Mouse (Mus musculus) limb, embryonic 11.5 days (tissue): ENCODE data around the gene Paf1. TPM values are rescaled to one million over a fixed set of nuclear protein-coding genes. Genes with fewer than 3 reads are reported as not detected.
"Not testable (repeated sequence)": the region's sequence is repeated elsewhere in the genome, so short reads cannot be mapped to it uniquely, and the experiment has no call there.

Experiments
- ATAC-seq: fragments of 200-750 bp; cut with Nextera tagmentation; 2 replicates; pipeline ENCODE4 v1.8.0; 2017; ENCODE audit warnings: low read depth; ENCODE audit not compliant: insufficient number of reproducible peaks, low FRiP score, low TSS enrichment
- DNase-seq: peaks from one replicate; pipeline ENCODE4 v3.0.0-alpha.2; 2015; ENCODE audit warnings: low spot score
- H3K27ac ChIP-seq: fragments of 300-500 bp; sonication (generic); replicated peaks from 2 replicates; pipeline ENCODE4 v1.5.1; 2014; ENCODE audit warnings: low read depth, mild to moderate bottlenecking, low read length
- H3K27me3 ChIP-seq: fragments of 300-500 bp; sonication (generic); 2 replicates; pipeline ENCODE4 v1.6.1; 2014; ENCODE audit warnings: mild to moderate bottlenecking, low read length, mixed read lengths; ENCODE audit not compliant: control insufficient read depth, insufficient read depth
- H3K36me3 ChIP-seq: fragments of 300-500 bp; sonication (generic); 2 replicates; pipeline ENCODE4 v1.6.1; 2014; ENCODE audit warnings: mild to moderate bottlenecking, low read length, moderate library complexity, mixed read lengths; ENCODE audit not compliant: control insufficient read depth, insufficient read depth
- H3K4me1 ChIP-seq: fragments of 300-500 bp; sonication (generic); 2 replicates; pipeline ENCODE4 v1.6.1; 2014; ENCODE audit warnings: low read length, mixed read lengths; ENCODE audit not compliant: control insufficient read depth, insufficient read depth
- H3K4me2 ChIP-seq: fragments of 300-500 bp; sonication (generic); 2 replicates; pipeline ENCODE4 v1.6.1; 2014; ENCODE audit warnings: low read depth, mild to moderate bottlenecking, moderate library complexity; ENCODE audit not compliant: severe bottlenecking
- H3K4me3 ChIP-seq: fragments of 300-500 bp; sonication (generic); 2 replicates; pipeline ENCODE4 v1.5.1; 2014; ENCODE audit warnings: low read depth, low read length
- H3K9ac ChIP-seq: fragments of 300-500 bp; sonication (generic); 2 replicates; pipeline ENCODE4 v1.6.1; 2014; ENCODE audit warnings: mild to moderate bottlenecking, low read length
- H3K9me3 ChIP-seq: fragments of 300-500 bp; sonication (generic); 2 replicates; pipeline ENCODE4 v1.6.1; 2016; ENCODE audit warnings: low read length; ENCODE audit not compliant: control insufficient read depth
- WGBS: fragments of 180-500 bp; shearing (Covaris S2); extraction: QIAGEN DNeasy Blood & Tissue Kit; methylation state at CpG from one replicate; pipeline ENCODE4 v1.1.7; 2014; 5-methylcytosine and 5-hydroxymethylcytosine counted together
- polyA plus RNA-seq: library from polyadenylated mRNA; unstranded; fragments of >200 nt; fragmentation: Nextera tagmentation; extraction: Ambion mirVana; gene quantifications from 2 replicates; pipeline ENCODE4 v1.2.1, GENCODE M21; 2014

Paf1 gene
- polyA plus RNA-seq, 1 experiment from 2014 or later: 83.5 TPM

DNA sequence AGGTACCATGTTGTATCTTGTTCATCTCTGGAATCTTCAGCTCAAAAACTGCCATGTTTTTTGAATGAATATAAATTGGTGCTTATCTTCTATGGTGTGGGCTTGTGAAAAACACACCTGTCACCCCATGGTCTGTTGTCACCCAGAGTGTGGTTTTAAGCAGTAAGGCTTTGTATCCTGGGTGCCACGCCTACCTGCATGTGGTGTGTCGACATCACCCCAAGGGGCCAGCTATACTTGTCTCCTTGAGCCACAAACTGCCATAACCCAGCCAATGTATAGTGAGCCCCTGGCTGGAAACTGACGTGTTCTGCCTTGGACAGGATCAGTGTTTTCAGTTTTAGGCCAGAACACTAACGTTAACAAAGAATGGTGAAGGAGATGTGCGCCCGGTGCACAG is 8.6 kb upstream of the Paf1 start:
- no peaks in the 10 kb centered on the region for H3K9me3 ChIP-seq
- no peak overlapping the region for H3K27ac ChIP-seq
- H3K4me1 ChIP-seq: peaks cover 31% of the 10 kb centered on the region
- no peaks in the 10 kb centered on the region for H3K27me3 ChIP-seq
- ATAC-seq: no peak
- 91% methylated on average over 6 of the region's 6 CpGs for WGBS
- no peak for DNase-seq
- peaks cover 8% of the 10 kb centered on the region for H3K36me3 ChIP-seq
- H3K9ac ChIP-seq: no peak overlapping the region
- no peak overlapping the region for H3K4me2 ChIP-seq
- H3K4me3 ChIP-seq: no peak overlapping the region

DNA sequence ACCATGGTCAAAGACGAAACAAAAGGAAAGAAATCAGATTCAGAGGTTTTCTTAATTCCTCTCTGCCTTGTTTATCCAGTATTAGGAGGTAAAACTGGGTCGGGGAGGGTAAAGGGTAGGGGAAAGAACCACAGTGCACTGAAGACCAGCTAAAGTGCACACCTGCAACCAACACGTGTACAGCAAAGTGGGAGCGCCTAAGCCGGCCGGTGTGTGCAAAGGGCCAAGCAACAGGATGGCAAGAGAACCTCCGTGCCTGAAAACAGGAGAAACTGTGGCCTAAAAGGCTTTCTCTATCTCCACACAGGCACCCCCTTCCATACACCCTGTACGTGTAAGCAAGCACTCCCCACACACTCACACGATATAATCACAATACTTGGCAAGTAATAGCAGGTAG is 7.6 kb upstream of the Paf1 start:
- H3K36me3 ChIP-seq: peaks cover 11% of the 10 kb centered on the region
- no peak overlapping the region for H3K27ac ChIP-seq
- H3K27me3 ChIP-seq: no peaks in the 10 kb centered on the region
- ATAC-seq (no peak), DNase-seq (no peak)
- no peak overlapping the region for H3K9ac ChIP-seq
- peaks cover 26% of the 10 kb centered on the region for H3K4me1 ChIP-seq
- H3K4me2 ChIP-seq: no peak overlapping the region
- 94% methylated on average over 9 of the region's 9 CpGs for WGBS
- H3K4me3 ChIP-seq: no peak overlapping the region
- H3K9me3 ChIP-seq: no peaks in the 10 kb centered on the region

DNA sequence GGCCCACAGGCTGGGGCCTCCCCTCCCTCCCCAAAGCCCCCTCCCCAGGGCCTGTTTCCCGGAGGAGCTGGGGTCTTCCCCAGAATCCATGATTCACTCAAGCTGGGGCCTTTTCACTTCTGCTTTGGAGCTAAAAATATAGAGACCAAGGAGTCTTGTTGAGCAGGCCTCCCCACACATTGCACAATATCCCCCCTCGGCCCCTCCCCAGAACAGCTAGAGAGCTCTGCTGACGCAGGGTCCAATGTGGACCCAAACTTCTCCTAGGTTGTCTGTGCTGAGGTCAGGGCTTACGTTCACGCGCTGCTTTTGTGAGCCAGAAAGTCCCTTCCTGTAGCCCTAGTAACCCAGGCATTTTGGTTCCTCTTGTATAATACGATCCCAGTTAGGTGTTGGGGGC is 6.7 kb upstream of the Paf1 start:
- no peak overlapping the region for H3K27ac ChIP-seq
- DNase-seq: no peak
- 84% methylated on average over 7 of the region's 7 CpGs for WGBS

DNA sequence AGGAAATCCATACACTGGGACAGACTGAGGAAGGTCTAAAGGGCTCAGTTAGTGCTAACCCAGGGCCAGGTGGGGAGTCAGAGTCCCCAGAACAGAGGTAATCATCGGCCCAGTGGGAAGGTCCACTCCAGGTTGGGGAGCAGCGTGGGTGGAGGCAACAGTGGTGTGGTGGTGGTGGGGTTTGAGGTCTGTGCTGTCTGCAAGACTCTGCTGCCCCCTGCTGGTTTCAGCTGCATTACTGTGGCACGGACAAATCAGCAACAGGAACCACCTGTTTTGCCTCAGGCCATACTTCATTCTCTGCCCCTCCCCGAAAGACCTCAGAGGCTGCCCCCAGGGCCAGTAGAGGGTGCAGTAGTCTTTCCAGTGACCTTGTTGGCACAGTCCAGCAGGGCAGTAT is 6.3 kb upstream of the Paf1 start:
- Histone ChIP-seq H3K4me1 (peaks cover 16% of the 10 kb centered on the region), H3K9me3 (no peaks in the 10 kb centered on the region), H3K4me3 (no peak overlapping the region), H3K27me3 (no peaks in the 10 kb centered on the region), H3K27ac (no peak overlapping the region), H3K4me2 (no peak overlapping the region), H3K36me3 (peaks cover 11% of the 10 kb centered on the region), H3K9ac (no peak overlapping the region)
- 13% methylated on average over 4 of the region's 4 CpGs for WGBS
- ATAC-seq (peak; percentile 66), DNase-seq (peak; percentile 95)

More for the DNA sequence above, 6.7 kb upstream of the Paf1 start:
- Histone ChIP-seq H3K4me3 (no peak overlapping the region), H3K36me3 (peaks cover 11% of the 10 kb centered on the region), H3K27me3 (no peaks in the 10 kb centered on the region), H3K4me2 (no peak overlapping the region), H3K4me1 (peaks cover 20% of the 10 kb centered on the region), H3K9ac (no peak overlapping the region), H3K9me3 (no peaks in the 10 kb centered on the region)
- no peak for ATAC-seq

DNA sequence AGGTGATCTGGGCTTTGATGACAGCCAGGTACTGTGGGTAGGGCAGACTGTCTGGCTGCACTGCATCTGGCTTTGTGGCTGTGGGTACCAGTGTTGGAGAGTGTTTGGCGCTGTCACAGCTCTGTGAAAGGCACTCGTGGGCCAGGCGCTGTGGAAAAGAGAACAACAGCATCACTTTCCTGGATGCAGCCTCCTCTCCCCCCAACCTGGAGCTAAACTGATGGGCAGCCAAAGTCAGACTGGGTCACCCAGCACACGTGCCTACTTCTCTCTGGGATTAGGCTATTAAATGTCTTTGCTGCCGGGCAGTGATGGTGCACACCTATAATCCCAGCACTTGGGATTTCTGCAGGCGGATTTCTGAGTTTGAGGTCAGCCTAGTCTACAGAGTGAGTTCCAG is 5.9 kb upstream of the Paf1 start:
- 84% methylated on average over 6 of the region's 6 CpGs for WGBS
- peaks cover 11% of the 10 kb centered on the region for H3K36me3 ChIP-seq

DNA sequence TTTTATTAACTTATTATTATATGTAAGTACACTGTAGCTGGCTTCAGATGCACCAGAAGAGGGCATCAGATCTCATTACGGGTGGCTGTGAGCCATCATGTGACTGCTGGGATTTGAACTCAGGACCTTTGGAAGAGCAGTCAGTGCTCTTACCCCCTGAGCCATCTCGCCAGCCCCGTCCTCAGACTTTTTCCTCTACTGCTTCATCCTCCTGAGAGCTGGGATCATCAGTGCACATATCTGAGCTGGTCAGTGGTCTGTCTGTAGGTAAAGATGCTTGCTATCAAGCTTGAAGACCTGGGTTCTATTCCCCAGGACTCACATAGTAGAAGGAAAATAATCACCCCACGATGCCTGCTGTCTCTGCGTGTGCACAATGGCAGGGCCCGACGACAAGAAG is 5.4 kb upstream of the Paf1 start:
- ATAC-seq, H3K4me3 ChIP-seq, DNase-seq, H3K27me3 ChIP-seq, H3K4me2 ChIP-seq, H3K9me3 ChIP-seq, H3K27ac ChIP-seq, H3K9ac ChIP-seq, H3K4me1 ChIP-seq: not testable (repeated sequence)
- WGBS: 89% methylated on average over 7 of the region's 7 CpGs
- peaks cover 11% of the 10 kb centered on the region for H3K36me3 ChIP-seq

More for the DNA sequence above, 5.9 kb upstream of the Paf1 start:
- not testable (repeated sequence) for H3K9me3 ChIP-seq, H3K27ac ChIP-seq, DNase-seq, H3K9ac ChIP-seq, H3K27me3 ChIP-seq, H3K4me3 ChIP-seq, H3K4me2 ChIP-seq
- peak; percentile 23; the same call in 1 of the 2 replicates for ATAC-seq
- H3K4me1 ChIP-seq: peaks cover 11% of the 10 kb centered on the region

DNA sequence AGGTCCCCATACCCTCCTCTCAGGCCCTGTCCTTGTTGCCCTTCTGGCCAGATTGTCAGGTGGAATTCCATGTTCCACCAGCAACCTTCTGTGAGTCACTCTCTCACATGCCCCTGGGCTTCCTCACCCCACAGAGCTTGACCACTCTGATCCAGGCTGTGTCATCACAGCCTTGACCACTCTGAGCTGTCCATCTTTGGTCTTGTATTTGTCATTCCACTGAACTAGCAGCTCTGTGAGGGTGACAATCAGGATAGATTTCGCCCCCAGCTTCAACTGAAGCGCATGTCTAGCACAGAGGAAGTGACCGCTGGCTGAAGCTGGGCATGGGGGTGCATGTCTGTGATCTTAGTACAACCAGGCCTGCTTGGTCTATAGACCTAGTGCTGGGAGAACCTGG is 2.4 kb upstream of the Paf1 start:
- WGBS: 96% methylated on average over 3 of the region's 3 CpGs
- peaks cover 13% of the 10 kb centered on the region for H3K36me3 ChIP-seq
- no peak for ATAC-seq
- DNase-seq: no peak
- H3K27me3 ChIP-seq: no peaks in the 10 kb centered on the region
- H3K27ac ChIP-seq: no peak overlapping the region
- no peak overlapping the region for H3K4me3 ChIP-seq
- peaks cover 6% of the 10 kb centered on the region; the same call in 1 of the 2 replicates for H3K4me1 ChIP-seq
- no peak overlapping the region for H3K4me2 ChIP-seq
- H3K9ac ChIP-seq: no peak overlapping the region
- H3K9me3 ChIP-seq: no peaks in the 10 kb centered on the region

DNA sequence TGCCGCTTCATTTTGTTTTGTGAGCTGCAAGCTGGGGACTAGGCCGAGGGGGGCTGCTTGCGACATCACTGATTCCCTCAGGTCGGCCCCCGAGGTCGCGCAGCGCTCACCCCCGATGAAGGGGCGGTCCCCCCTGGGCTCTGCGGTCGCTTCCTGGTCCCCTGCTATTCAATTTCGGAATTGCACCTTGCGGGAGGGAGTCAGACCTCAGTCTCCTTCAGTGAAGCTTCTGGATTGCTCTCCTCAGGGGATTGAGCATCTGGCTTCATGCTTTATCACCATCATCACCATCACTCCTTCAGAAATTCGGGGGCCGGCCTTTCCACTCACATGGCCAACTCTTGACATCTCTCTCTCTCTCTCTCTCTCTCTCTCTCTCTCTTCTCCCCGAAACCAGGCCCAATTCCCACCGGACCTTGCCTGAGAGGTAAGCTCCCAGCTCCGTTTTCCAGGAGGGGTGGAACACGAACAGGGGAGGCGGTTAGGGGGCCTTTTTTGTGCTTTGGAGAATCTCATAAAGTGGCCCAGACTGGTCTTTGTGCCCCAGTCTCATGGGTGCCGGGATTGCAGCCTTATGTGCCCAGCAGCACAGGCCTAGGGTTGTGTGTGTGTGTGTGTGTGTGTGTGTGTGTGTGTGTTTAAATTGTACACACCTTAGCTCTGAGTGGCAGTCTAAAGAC is 661 bp downstream of the Paf1 start:
- no peaks in the 10 kb centered on the region for H3K27me3 ChIP-seq

DNA sequence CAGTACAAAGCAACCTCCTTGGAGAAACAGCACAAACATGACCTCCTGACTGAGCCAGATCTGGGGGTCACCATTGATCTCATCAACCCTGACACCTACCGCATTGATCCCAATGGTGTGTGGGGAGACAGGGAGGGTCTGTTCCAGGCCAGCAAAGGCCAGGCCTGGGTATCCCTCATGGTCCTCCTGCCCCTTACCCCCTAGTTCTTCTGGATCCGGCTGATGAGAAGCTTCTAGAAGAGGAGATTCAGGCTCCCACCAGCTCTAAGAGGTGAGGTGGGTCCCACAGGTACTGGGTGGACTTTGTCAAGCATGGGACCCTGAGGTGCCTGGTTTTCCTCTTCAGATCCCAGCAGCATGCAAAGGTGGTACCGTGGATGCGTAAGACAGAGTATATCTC is 2.7 kb downstream of the Paf1 start:
- ATAC-seq (no peak), DNase-seq (no peak)
- Histone ChIP-seq H3K9ac (no peak overlapping the region), H3K27me3 (no peaks in the 10 kb centered on the region), H3K36me3 (peaks cover 9% of the 10 kb centered on the region), H3K4me3 (no peak overlapping the region), H3K27ac (no peak overlapping the region), H3K4me1 (peaks cover 6% of the 10 kb centered on the region; the same call in 1 of the 2 replicates), H3K4me2 (no peak overlapping the region), H3K9me3 (no peaks in the 10 kb centered on the region)
- 94% methylated on average over 4 of the region's 4 CpGs for WGBS

More for the DNA sequence above, 661 bp downstream of the Paf1 start:
- H3K27ac ChIP-seq: peak overlapping the region; percentile 39; the same call in 1 of the 2 replicates
- H3K9ac ChIP-seq: peak overlapping the region; percentile 74
- H3K4me2 ChIP-seq: peak overlapping the region; percentile 88
- peaks cover 6% of the 10 kb centered on the region; the same call in 1 of the 2 replicates for H3K4me1 ChIP-seq
- H3K36me3 ChIP-seq: peaks cover 15% of the 10 kb centered on the region
- no peaks in the 10 kb centered on the region for H3K9me3 ChIP-seq
- H3K4me3 ChIP-seq: peak overlapping the region; percentile 90
- 5% methylated on average over 22 of the region's 22 CpGs for WGBS
- no peak; the same call in 1 of the 2 replicates for ATAC-seq
- no peak for DNase-seq
